Mouse (Mus musculus) frontal cortex, adult 2 months (tissue): ENCODE measurements around the gene Hyou1. TPM values are rescaled to one million over a fixed set of nuclear protein-coding genes. Genes with fewer than 3 reads are reported as not detected.
A peak's percentile ranks its signal among the peaks of the same experiment; 100 is the strongest.
"Not testable (repeated sequence)": the region's sequence is repeated elsewhere in the genome, so short reads cannot be mapped to it uniquely, and the experiment has no call there.

ENCODE experiments used
- DNase-seq, 2 experiments: peaks; one replicate each; pipeline ENCODE4 v3.0.0; 2022; ENCODE audit warnings: low spot score in 1 of 2; ENCODE audit errors: extremely low spot score in 1 of 2
- polyA plus RNA-seq: library from polyadenylated mRNA; depleted of rRNA; stranded (reverse); fragments of >200 nt; gene quantifications from 2 replicates; pipeline ENCODE4 v1.2.3, GENCODE M21; 2012

The Hyou1 gene
- polyA plus RNA-seq, 1 experiment, result 54.5 TPM

- no peak for DNase-seq
These were observed 20.5 kb downstream of the Hyou1 start for GRCm38 (mm10) chr9:44399795-44400114.

GRCm38 (mm10) chr9:44401081-44401480 lies 21.8 kb downstream of the Hyou1 start:
- DNase-seq, result no peak

- DNase-seq, result no peak
These were observed 25.7 kb downstream of the Hyou1 start for GRCm38 (mm10) chr9:44405011-44405410.

GRCm38 (mm10) chr9:44406906-44407751 lies 27.8 kb downstream of the Hyou1 start, which contains the start of the genes Rps25 and Trappc4:
Gene Rps25, plus strand, starts transcription at chr9:44407139.
Gene Trappc4, minus strand, starts transcription at chr9:44407600.
- DNase-seq, result peak; percentile 86 to 94

GRCm38 (mm10) chr9:44407752-44408097 lies 28.4 kb downstream of the Hyou1 start:
- DNase-seq, result no peak

- DNase-seq, result not testable (repeated sequence)
These were observed 29.4 kb downstream of the Hyou1 start for GRCm38 (mm10) chr9:44408693-44409092.

GRCm38 (mm10) chr9:44410647-44411336 lies 31.5 kb downstream of the Hyou1 start:
- no peak for DNase-seq

- DNase-seq, result no peak
These were observed 32.4 kb downstream of the Hyou1 start for GRCm38 (mm10) chr9:44411601-44412130.

GRCm38 (mm10) chr9:44412306-44412705 lies 33.0 kb downstream of the Hyou1 start:
- no peak for DNase-seq

GRCm38 (mm10) chr9:44412781-44413180 lies 33.5 kb downstream of the Hyou1 start:
- no peak for DNase-seq

- DNase-seq, result no peak
These were observed 38.0 kb downstream of the Hyou1 start for GRCm38 (mm10) chr9:44417156-44417891.

- peak; percentile 85 to 98 for DNase-seq
These were observed 38.6 kb downstream of the Hyou1 start for GRCm38 (mm10) chr9:44417892-44418363.

- DNase-seq, result no peak
These were observed 39.5 kb downstream of the Hyou1 start, which contains the start of gene Ccdc84 for GRCm38 (mm10) chr9:44418519-44419385. Gene Ccdc84, minus strand, starts transcription at chr9:44418569.

GRCm38 (mm10) chr9:44419730-44420129 lies 40.4 kb downstream of the Hyou1 start:
- not testable (repeated sequence) for DNase-seq

GRCm38 (mm10) chr9:44420280-44420898 lies 41.1 kb downstream of the Hyou1 start:
- DNase-seq, result no peak

GRCm38 (mm10) chr9:44423576-44423975 lies 44.3 kb downstream of the Hyou1 start:
- DNase-seq, result no peak

GRCm38 (mm10) chr9:44432577-44433185 lies 53.4 kb downstream of the Hyou1 start:
- DNase-seq, result no peak

- no peak for DNase-seq
These were observed 56.5 kb downstream of the Hyou1 start for GRCm38 (mm10) chr9:44435747-44436146.

- DNase-seq, result no peak
These were observed 61.7 kb downstream of the Hyou1 start, which contains the start of gene Foxr1 for GRCm38 (mm10) chr9:44440961-44441360. Gene Foxr1, minus strand, starts transcription at chr9:44441136.
